8 mouse cellular contexts compared by ENCODE assay signal in the genomic region with DNA sequence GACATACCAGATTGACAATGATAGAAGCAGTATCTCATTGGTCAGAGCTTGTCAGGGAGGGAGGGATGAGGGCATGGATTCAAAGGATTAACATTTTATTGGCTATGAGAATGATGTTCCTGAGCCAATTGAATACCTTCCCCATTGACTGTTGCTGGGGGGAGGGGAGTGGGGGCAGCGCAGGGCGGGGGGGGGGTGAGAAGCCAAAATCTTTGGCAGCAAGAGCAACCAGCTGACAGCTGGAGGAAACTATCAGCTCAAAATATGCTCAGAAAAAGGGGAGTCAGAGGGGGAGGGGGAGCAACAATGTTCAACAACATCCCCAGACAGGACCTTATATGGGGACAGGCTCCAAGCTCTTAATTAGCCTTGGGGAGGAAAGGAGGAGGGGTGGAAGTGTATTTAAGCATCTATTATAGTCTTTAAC. TPM values are rescaled to one million over a fixed set of nuclear protein-coding genes. Genes with fewer than 3 reads are reported as not detected.
DNase-seq lines count a peak whose midpoint lies in the region; ATAC-seq lines count a peak whose summit lies in the region.

No protein-coding gene starts in this region.

- H3K9ac ChIP-seq in limb, embryonic 13.5 days = no peak overlapping the region
- H3K9ac ChIP-seq in neural tube, embryonic 14.5 days (replicated peaks; ENCODE audit: low read depth, low read length) = no peak overlapping the region

- peaks cover 15% of the 10 kb centered on the region for H3K36me3 ChIP-seq in limb, embryonic 13.5 days
- no peaks in the 10 kb centered on the region for H3K36me3 ChIP-seq in neural tube, embryonic 14.5 days (ENCODE audit: control insufficient read depth, insufficient read depth, low read length)

- peak; percentile 71 for ATAC-seq in frontal cortex, adult (ENCODE audit: low TSS enrichment)
- ATAC-seq in limb, embryonic 13.5 days (ENCODE audit: low FRiP score, low read depth) = peak; percentile 89
- peak; percentile 94 for ATAC-seq in neural tube, embryonic 14.5 days (ENCODE audit: low read depth)
- ATAC-seq in erythroblast, adult 5-6 weeks (replicated peaks; ENCODE audit: low FRiP score, poor library complexity, severe bottlenecking) = no peak

- peak overlapping the region; percentile 24 for H3K4me3 ChIP-seq in limb, embryonic 13.5 days
- no peak overlapping the region for H3K4me3 ChIP-seq in neural tube, embryonic 14.5 days (ENCODE audit: low read depth, low read length)

- H3K4me2 ChIP-seq in limb, embryonic 13.5 days (replicated peaks) = peak overlapping the region; percentile 58
- peak overlapping the region; percentile 42 for H3K4me2 ChIP-seq in neural tube, embryonic 14.5 days (ENCODE audit: low read depth, low read length)

- H3K4me1 ChIP-seq in limb, embryonic 13.5 days = peaks cover 21% of the 10 kb centered on the region
- peaks cover 10% of the 10 kb centered on the region; the same call in 1 of the 2 replicates for H3K4me1 ChIP-seq in neural tube, embryonic 14.5 days (ENCODE audit: control insufficient read depth, insufficient read depth, low read length)

- intact Hi-C loops in heart, postnatal 10 days (cut with DNase I) = loop anchor here (2.0 kb wide), 1 partner anchor 16 kb away; no protein-coding TSS in a partner anchor

- WGBS in limb, embryonic 13.5 days = 0% methylated on average over 2 of the region's 2 CpGs
- WGBS in neural tube, embryonic 14.5 days = 0% methylated on average over 2 of the region's 2 CpGs

- no peaks in the 10 kb centered on the region for H3K27me3 ChIP-seq in limb, embryonic 13.5 days
- no peaks in the 10 kb centered on the region for H3K27me3 ChIP-seq in neural tube, embryonic 14.5 days (ENCODE audit: control insufficient read depth, insufficient read depth, low read length)

- H3K27ac ChIP-seq in limb, embryonic 13.5 days = peak overlapping the region; percentile 89; the same call in 1 of the 2 replicates
- peak overlapping the region; percentile 76 for H3K27ac ChIP-seq in neural tube, embryonic 14.5 days (ENCODE audit: low read depth, low read length)

- no peaks in the 10 kb centered on the region for H3K9me3 ChIP-seq in limb, embryonic 13.5 days
- H3K9me3 ChIP-seq in neural tube, embryonic 14.5 days (ENCODE audit: control insufficient read depth, low read length) = no peaks in the 10 kb centered on the region

- DNase-seq in frontal cortex, postnatal 25 days (ENCODE audit: low spot score in 2 of 2) = no peak
- peak; percentile 60 for DNase-seq in embryo, embryonic 10.5 days (ENCODE audit: low spot score)
- DNase-seq in heart, postnatal 10 days = peak; percentile 80 to 84
- no peak for DNase-seq in urinary bladder, postnatal 4 days (ENCODE audit: low spot score in 2 of 2)

RNA-seq across cellular contexts. Expression of gene B4galt3, which starts 6.9 kb away (rescaled TPM):
- 10 to 100 TPM; 28.0 to 28.6 TPM for total RNA-seq in heart, postnatal 10 days (2021)
- polyA plus RNA-seq in limb, embryonic 13.5 days (2015; fragmentation: Nextera tagmentation; extraction: Ambion mirVana) = 86.2 and 94.0 TPM in 2 replicates
- polyA plus RNA-seq in neural tube, embryonic 14.5 days (2014; fragmentation: Nextera tagmentation; extraction: Ambion mirVana) = 96.5 and 98.1 TPM in 2 replicates
- 8.1 and 11.3 TPM in 2 replicates for total RNA-seq in erythroblast, adult 5-6 weeks (2015; ENCODE audit: low replicate concordance)
- 7.7 and 29.1 TPM in 2 replicates for total RNA-seq in erythroblast, adult 5-6 weeks (2017; ENCODE audit: low replicate concordance)

RNA-seq across cellular contexts. Expression of gene Ndufs2, which starts 12.0 kb away (rescaled TPM):
- total RNA-seq in heart, postnatal 10 days (2021) = 1,000 to 10,000 TPM; 1,054 to 1,076 TPM
- 253 and 254 TPM in 2 replicates for polyA plus RNA-seq in limb, embryonic 13.5 days (2015; fragmentation: Nextera tagmentation; extraction: Ambion mirVana)
- polyA plus RNA-seq in neural tube, embryonic 14.5 days (2014; fragmentation: Nextera tagmentation; extraction: Ambion mirVana) = 234 and 253 TPM in 2 replicates
- total RNA-seq in erythroblast, adult 5-6 weeks (2015; ENCODE audit: low replicate concordance) = 62.9 and 78.4 TPM in 2 replicates
- 48.0 and 62.1 TPM in 2 replicates for total RNA-seq in erythroblast, adult 5-6 weeks (2017; ENCODE audit: low replicate concordance)

RNA-seq across cellular contexts. Expression of gene Adamts4, which starts 13.0 kb away (rescaled TPM):
- total RNA-seq in heart, postnatal 10 days (2021) = 1 to 10 TPM; 5.1 to 7.8 TPM
- 12.7 and 14.3 TPM in 2 replicates for polyA plus RNA-seq in limb, embryonic 13.5 days (2015; fragmentation: Nextera tagmentation; extraction: Ambion mirVana)
- 1.3 and 2.6 TPM in 2 replicates for polyA plus RNA-seq in neural tube, embryonic 14.5 days (2014; fragmentation: Nextera tagmentation; extraction: Ambion mirVana)
- 0.19 TPM in 1 of 2 replicates, not detected in the other for total RNA-seq in erythroblast, adult 5-6 weeks (2015; ENCODE audit: low replicate concordance)
- not detected in 2 replicates for total RNA-seq in erythroblast, adult 5-6 weeks (2017; ENCODE audit: low replicate concordance)

RNA-seq across cellular contexts. Expression of gene Ppox, which starts 17.8 kb away (rescaled TPM):
- 10 to 100 TPM; 20.7 to 21.4 TPM for total RNA-seq in heart, postnatal 10 days (2021)
- polyA plus RNA-seq in limb, embryonic 13.5 days (2015; fragmentation: Nextera tagmentation; extraction: Ambion mirVana) = 69.7 and 77.4 TPM in 2 replicates
- 49.2 and 51.2 TPM in 2 replicates for polyA plus RNA-seq in neural tube, embryonic 14.5 days (2014; fragmentation: Nextera tagmentation; extraction: Ambion mirVana)
- total RNA-seq in erythroblast, adult 5-6 weeks (2015; ENCODE audit: low replicate concordance) = 416 and 462 TPM in 2 replicates
- total RNA-seq in erythroblast, adult 5-6 weeks (2017; ENCODE audit: low replicate concordance) = 506 and 765 TPM in 2 replicates

RNA-seq across cellular contexts. Expression of gene Usp21, which starts 24.6 kb away (rescaled TPM):
- total RNA-seq in heart, postnatal 10 days (2021) = 10 to 100 TPM; 20.7 to 26.8 TPM
- polyA plus RNA-seq in limb, embryonic 13.5 days (2015; fragmentation: Nextera tagmentation; extraction: Ambion mirVana) = 126 TPM in 2 replicates
- 76.8 and 87.9 TPM in 2 replicates for polyA plus RNA-seq in neural tube, embryonic 14.5 days (2014; fragmentation: Nextera tagmentation; extraction: Ambion mirVana)
- 9.6 and 12.1 TPM in 2 replicates for total RNA-seq in erythroblast, adult 5-6 weeks (2015; ENCODE audit: low replicate concordance)
- 9.4 and 13.9 TPM in 2 replicates for total RNA-seq in erythroblast, adult 5-6 weeks (2017; ENCODE audit: low replicate concordance)

Comparison
In these comparisons a context has a peak if more than half of its experiments do, and no peak if none do; other contexts are left out.
1. DNase-seq: peak in embryo, embryonic 10.5 days (single experiment) and heart, postnatal 10 days (2 of 2); none in frontal cortex, postnatal 25 days (0 of 2) and urinary bladder, postnatal 4 days (0 of 2).
2. RNA of gene Ndufs2, which starts 12.0 kb away (total RNA-seq): 1,054 to 1,076 TPM in heart, postnatal 10 days; 48.0 to 78.4 TPM in erythroblast, adult 5-6 weeks; every median in the first group is over 10 times any median in the second.
3. RNA of gene Adamts4, which starts 13.0 kb away (total RNA-seq): 5.1 to 7.8 TPM in heart, postnatal 10 days; 0.19 TPM in erythroblast, adult 5-6 weeks; every median in the first group is over 4 times any median in the second.